Mouse (Mus musculus) liver, embryonic 13.5 days (tissue): ENCODE data around the gene Gprc5a. TPM values are rescaled to one million over a fixed set of nuclear protein-coding genes. Genes with fewer than 3 reads are reported as not detected.

Experiments used
- ATAC-seq: fragments of 200-750 bp; cut with Nextera tagmentation; 2 replicates; pipeline ENCODE4 v1.8.0; 2017; ENCODE audit warnings: low read depth, mild to moderate bottlenecking, moderate number of reproducible peaks, moderate library complexity
- DNase-seq: peaks from one replicate; pipeline ENCODE4 v3.0.0; 2022
- H3K27ac ChIP-seq: fragments of 300-500 bp; sonication (generic); 2 replicates; pipeline ENCODE4 v1.5.1; 2015; ENCODE audit warnings: moderate library complexity, mild to moderate bottlenecking, inconsistent platforms
- H3K27me3 ChIP-seq: fragments of 300-500 bp; sonication (generic); 2 replicates; pipeline ENCODE4 v1.6.1; 2015; ENCODE audit warnings: mild to moderate bottlenecking, inconsistent platforms
- H3K36me3 ChIP-seq: fragments of 300-500 bp; sonication (generic); 2 replicates; pipeline ENCODE4 v1.6.1; 2015; ENCODE audit warnings: mild to moderate bottlenecking, inconsistent platforms
- H3K4me1 ChIP-seq: fragments of 300-500 bp; sonication (generic); replicated peaks from 2 replicates; pipeline ENCODE4 v1.6.1; 2015; ENCODE audit warnings: inconsistent platforms
- H3K4me2 ChIP-seq: fragments of 300-500 bp; sonication (generic); 2 replicates; pipeline ENCODE4 v1.6.1; 2015; ENCODE audit warnings: inconsistent platforms, mild to moderate bottlenecking, moderate library complexity
- H3K4me3 ChIP-seq: fragments of 300-500 bp; sonication (generic); replicated peaks from 2 replicates; pipeline ENCODE4 v1.5.1; 2015; ENCODE audit warnings: mild to moderate bottlenecking, inconsistent platforms
- H3K9ac ChIP-seq: fragments of 300-500 bp; sonication (generic); 2 replicates; pipeline ENCODE4 v1.6.1; 2015; ENCODE audit warnings: mild to moderate bottlenecking, inconsistent platforms
- H3K9me3 ChIP-seq: fragments of 300-500 bp; sonication (generic); replicated peaks from 2 replicates; pipeline ENCODE4 v1.6.1; 2016; ENCODE audit warnings: inconsistent platforms
- WGBS: fragments of 180-500 bp; shearing (Covaris S2); methylation state at CpG from one replicate; pipeline ENCODE4 v1.1.7; 2015; ENCODE audit not compliant: insufficient replicate concordance; 5-methylcytosine and 5-hydroxymethylcytosine counted together
- polyA plus RNA-seq: library from polyadenylated mRNA; unstranded; fragments of >200 nt; fragmentation: Nextera tagmentation; extraction: Ambion mirVana; gene quantifications from 2 replicates; pipeline ENCODE4 v1.2.1, GENCODE M21; 2015

Gene Gprc5a
- polyA plus RNA-seq, result 0.35 and 0.46 TPM in 2 replicates

GRCm38 (mm10) chr6:135065236-135065957 lies at the start of gene Gprc5a:
Gene Gprc5a (plus strand): TSS chr6:135065651.
- DNase-seq (peak; percentile 44), ATAC-seq (peak; percentile 94)
- Histone ChIP-seq H3K9ac (peak within 1 kb of the TSS; percentile 66), H3K36me3 (no peaks in the 10 kb centered on the region), H3K4me3 (peak within 1 kb of the TSS; percentile 59), H3K27me3 (peaks cover 23% of the 10 kb centered on the region), H3K4me2 (peak within 1 kb of the TSS; percentile 81), H3K4me1 (peaks cover 17% of the 10 kb centered on the region), H3K27ac (no peak within 1 kb of the TSS), H3K9me3 (no peaks in the 10 kb centered on the region)
- WGBS, result 2% methylated on average over 44 of the region's 44 CpGs

- Histone ChIP-seq H3K27me3 (no peaks in the 10 kb centered on the region), H3K4me1 (peaks cover 10% of the 10 kb centered on the region), H3K4me2 (no peak overlapping the region), H3K4me3 (no peak overlapping the region), H3K27ac (no peak overlapping the region), H3K9ac (no peak overlapping the region), H3K36me3 (peaks cover 89% of the 10 kb centered on the region), H3K9me3 (no peaks in the 10 kb centered on the region)
- no peak for DNase-seq
- WGBS, result 41% methylated on average over 11 of the region's 11 CpGs
- ATAC-seq, result peak; percentile 51
These were observed 48.2 kb upstream of the Gprc5a start for GRCm38 (mm10) chr6:135017211-135017610.

GRCm38 (mm10) chr6:135019564-135019963 lies 45.9 kb upstream of the Gprc5a start:
- no peak overlapping the region for H3K4me3 ChIP-seq
- H3K36me3 ChIP-seq, result peaks cover 99% of the 10 kb centered on the region
- 86% methylated on average over 10 of the region's 10 CpGs for WGBS
- DNase-seq, result no peak
- no peaks in the 10 kb centered on the region for H3K27me3 ChIP-seq
- no peak overlapping the region for H3K4me2 ChIP-seq
- H3K4me1 ChIP-seq, result peaks cover 5% of the 10 kb centered on the region; the same call in 1 of the 2 replicates
- H3K9me3 ChIP-seq, result no peaks in the 10 kb centered on the region
- H3K27ac ChIP-seq, result no peak overlapping the region
- no peak overlapping the region for H3K9ac ChIP-seq
- ATAC-seq, result no peak

- no peak for ATAC-seq
- no peak for DNase-seq
- Histone ChIP-seq H3K27me3 (no peaks in the 10 kb centered on the region), H3K36me3 (peaks cover 86% of the 10 kb centered on the region), H3K4me1 (peaks cover 2% of the 10 kb centered on the region), H3K9ac (no peak overlapping the region), H3K4me2 (no peak overlapping the region), H3K4me3 (no peak overlapping the region), H3K27ac (no peak overlapping the region), H3K9me3 (no peaks in the 10 kb centered on the region)
- WGBS, result 88% methylated on average over 3 of the region's 3 CpGs
These were observed 43.8 kb upstream of the Gprc5a start for GRCm38 (mm10) chr6:135021633-135022032.

GRCm38 (mm10) chr6:135023379-135023778 lies 42.1 kb upstream of the Gprc5a start:
- H3K27me3 ChIP-seq, result no peaks in the 10 kb centered on the region
- H3K9ac ChIP-seq, result no peak overlapping the region
- no peaks in the 10 kb centered on the region for H3K9me3 ChIP-seq
- no peak overlapping the region for H3K27ac ChIP-seq
- no peak for DNase-seq
- H3K4me2 ChIP-seq, result no peak overlapping the region
- ATAC-seq, result no peak
- peaks cover 68% of the 10 kb centered on the region for H3K36me3 ChIP-seq
- 90% methylated on average over 14 of the region's 14 CpGs for WGBS
- H3K4me1 ChIP-seq, result no peaks in the 10 kb centered on the region; the same call in 1 of the 2 replicates
- no peak overlapping the region for H3K4me3 ChIP-seq

GRCm38 (mm10) chr6:135024781-135025420 lies 40.5 kb upstream of the Gprc5a start:
- peaks cover 53% of the 10 kb centered on the region for H3K36me3 ChIP-seq
- no peak for DNase-seq
- no peak overlapping the region for H3K27ac ChIP-seq
- no peaks in the 10 kb centered on the region for H3K27me3 ChIP-seq
- no peak overlapping the region for H3K4me2 ChIP-seq
- H3K9me3 ChIP-seq, result no peaks in the 10 kb centered on the region
- no peaks in the 10 kb centered on the region; the same call in 1 of the 2 replicates for H3K4me1 ChIP-seq
- 65% methylated on average over 1 of the region's 1 CpGs for WGBS
- ATAC-seq, result no peak
- H3K9ac ChIP-seq, result no peak overlapping the region
- H3K4me3 ChIP-seq, result no peak overlapping the region

GRCm38 (mm10) chr6:135026232-135026631 lies 39.2 kb upstream of the Gprc5a start:
- H3K9ac ChIP-seq, result no peak overlapping the region
- no peak overlapping the region for H3K4me3 ChIP-seq
- H3K27ac ChIP-seq, result no peak overlapping the region
- no peaks in the 10 kb centered on the region; the same call in 1 of the 2 replicates for H3K4me1 ChIP-seq
- H3K27me3 ChIP-seq, result no peaks in the 10 kb centered on the region
- H3K9me3 ChIP-seq, result no peaks in the 10 kb centered on the region
- no peak for ATAC-seq
- DNase-seq, result no peak
- H3K4me2 ChIP-seq, result no peak overlapping the region
- peaks cover 40% of the 10 kb centered on the region for H3K36me3 ChIP-seq
- 2% methylated on average over 3 of the region's 3 CpGs for WGBS

GRCm38 (mm10) chr6:135026755-135027154 lies 38.7 kb upstream of the Gprc5a start:
- no peak overlapping the region for H3K4me3 ChIP-seq
- H3K27me3 ChIP-seq, result no peaks in the 10 kb centered on the region
- H3K27ac ChIP-seq, result no peak overlapping the region
- no peak overlapping the region for H3K4me2 ChIP-seq
- no peaks in the 10 kb centered on the region; the same call in 1 of the 2 replicates for H3K4me1 ChIP-seq
- WGBS, result 64% methylated on average over 2 of the region's 2 CpGs
- DNase-seq, result no peak
- H3K9ac ChIP-seq, result no peak overlapping the region
- ATAC-seq, result no peak
- H3K36me3 ChIP-seq, result peaks cover 34% of the 10 kb centered on the region
- no peaks in the 10 kb centered on the region for H3K9me3 ChIP-seq

GRCm38 (mm10) chr6:135029246-135029645 lies 36.2 kb upstream of the Gprc5a start:
- Histone ChIP-seq H3K9me3 (no peaks in the 10 kb centered on the region), H3K36me3 (peaks cover 11% of the 10 kb centered on the region), H3K27me3 (no peaks in the 10 kb centered on the region), H3K9ac (no peak overlapping the region), H3K4me1 (no peaks in the 10 kb centered on the region; the same call in 1 of the 2 replicates), H3K27ac (no peak overlapping the region), H3K4me2 (no peak overlapping the region), H3K4me3 (no peak overlapping the region)
- WGBS, result 37% methylated on average over 4 of the region's 4 CpGs
- ATAC-seq (no peak), DNase-seq (no peak)

GRCm38 (mm10) chr6:135038674-135039073 lies 26.8 kb upstream of the Gprc5a start:
- WGBS, result 70% methylated on average over 3 of the region's 3 CpGs
- Histone ChIP-seq H3K27ac (no peak overlapping the region), H3K4me1 (peaks cover 6% of the 10 kb centered on the region; the same call in 1 of the 2 replicates), H3K4me3 (no peak overlapping the region), H3K27me3 (peaks cover 44% of the 10 kb centered on the region), H3K4me2 (no peak overlapping the region), H3K36me3 (no peaks in the 10 kb centered on the region), H3K9me3 (no peaks in the 10 kb centered on the region), H3K9ac (no peak overlapping the region)
- no peak for ATAC-seq
- no peak for DNase-seq

- H3K27ac ChIP-seq, result no peak overlapping the region
- peak overlapping the region; percentile 30; the same call in 1 of the 2 replicates for H3K4me2 ChIP-seq
- WGBS, result 8% methylated on average over 21 of the region's 21 CpGs
- H3K4me3 ChIP-seq, result no peak overlapping the region
- no peak for ATAC-seq
- H3K4me1 ChIP-seq, result peaks cover 6% of the 10 kb centered on the region; the same call in 1 of the 2 replicates
- H3K36me3 ChIP-seq, result no peaks in the 10 kb centered on the region
- H3K9me3 ChIP-seq, result no peaks in the 10 kb centered on the region
- H3K27me3 ChIP-seq, result peaks cover 44% of the 10 kb centered on the region
- DNase-seq, result no peak
- no peak overlapping the region for H3K9ac ChIP-seq
These were observed 25.1 kb upstream of the Gprc5a start for GRCm38 (mm10) chr6:135040275-135040871.
